Mouse (Mus musculus) CH12F3 (cell line): ENCODE results near the gene Sae1.

Source experiments
- in situ Hi-C: fragments of 300-500 bp; cut with MboI; formaldehyde crosslinking; loops from 2 replicates; pipeline ENCODE4 v1.14.3; 2020; ENCODE audit warnings: low sequenced_read_pairs

Sae1 gene

GRCm38 (mm10) chr7:16364319-16364718 lies 23.3 kb downstream of the Sae1 start:
- in situ Hi-C loops = no loop called here

DNA sequence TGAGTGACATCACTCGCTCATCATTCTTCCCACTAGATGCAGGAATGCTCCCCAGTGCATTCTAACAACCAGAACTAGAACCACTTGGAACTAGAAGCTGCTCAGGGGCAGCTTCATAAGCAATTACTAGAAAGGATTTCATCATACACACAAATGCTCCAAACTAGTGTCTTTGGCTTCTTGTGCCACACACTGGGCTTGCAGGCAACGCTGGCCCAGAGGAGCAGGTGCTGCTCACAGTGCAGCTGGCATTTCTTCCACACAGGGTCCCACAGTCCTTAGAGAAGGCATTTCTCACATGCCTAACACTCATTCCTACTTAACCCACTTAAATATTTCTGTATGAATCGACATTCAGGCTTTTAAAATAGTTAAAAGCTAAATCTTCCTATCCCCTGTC lies 30.0 kb downstream of the Sae1 start:
- in situ Hi-C loops = no loop called here

GRCm38 (mm10) chr7:16355854-16356594 lies 31.6 kb downstream of the Sae1 start:
- in situ Hi-C loops = no loop called here

DNA sequence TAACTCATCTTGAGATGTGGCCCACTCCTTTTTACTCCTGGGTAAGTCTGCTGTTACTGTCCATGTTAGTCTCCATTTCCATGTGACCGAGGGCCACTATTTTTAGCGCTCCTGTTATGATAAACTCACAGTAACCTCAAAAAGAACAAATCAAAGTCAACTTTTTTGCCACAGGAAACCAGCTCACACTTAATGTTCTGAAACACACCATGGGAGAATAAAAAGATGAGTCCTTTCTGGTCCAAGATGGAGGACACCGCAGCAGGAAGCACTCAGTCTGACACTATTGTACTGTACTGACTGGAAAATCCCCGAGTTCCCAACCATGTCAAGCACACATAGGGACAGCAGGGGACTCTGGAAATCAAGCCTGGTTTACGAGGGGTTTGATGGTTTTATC lies 37.6 kb downstream of the Sae1 start:
- in situ Hi-C loops = no loop called here

DNA sequence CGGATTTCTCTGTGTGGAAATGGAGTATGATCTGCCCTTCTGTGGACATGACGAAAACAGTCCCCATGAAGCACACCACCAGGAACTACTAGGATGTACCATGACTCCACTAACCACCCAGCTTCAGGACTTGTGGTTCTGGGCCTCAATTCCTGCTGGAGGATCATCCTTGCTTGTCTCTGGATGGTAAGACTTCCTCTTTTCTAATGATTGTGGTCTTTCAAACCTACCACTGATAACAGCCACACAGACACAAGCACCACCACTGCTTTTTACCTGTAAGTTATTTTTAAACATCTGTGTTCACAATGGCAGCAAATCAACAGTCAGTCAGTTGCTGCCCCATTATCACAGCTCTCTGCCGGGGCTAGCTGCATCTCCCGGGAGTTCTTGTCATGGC lies 42.3 kb downstream of the Sae1 start:
- in situ Hi-C loops = no loop called here

DNA sequence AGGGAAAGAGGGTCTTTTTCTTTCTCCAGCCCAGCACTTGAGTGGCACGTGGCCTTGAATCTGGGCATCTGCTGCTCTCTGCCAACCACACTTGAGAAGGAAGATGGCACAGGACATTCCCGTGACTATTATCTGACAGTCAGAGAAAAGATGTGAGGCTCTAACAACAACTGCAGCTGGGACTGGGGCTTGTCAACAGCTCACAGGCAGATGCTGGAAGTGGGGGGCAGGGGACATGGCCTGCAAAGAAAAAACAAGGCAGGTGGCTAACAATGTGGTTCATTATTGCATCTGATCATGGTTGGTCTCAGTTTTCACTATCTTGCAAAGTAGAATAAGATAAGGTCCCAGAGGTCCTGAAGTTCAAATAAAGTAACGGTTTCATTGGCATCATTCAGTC lies 43.0 kb downstream of the Sae1 start:
- in situ Hi-C loops = no loop called here

DNA sequence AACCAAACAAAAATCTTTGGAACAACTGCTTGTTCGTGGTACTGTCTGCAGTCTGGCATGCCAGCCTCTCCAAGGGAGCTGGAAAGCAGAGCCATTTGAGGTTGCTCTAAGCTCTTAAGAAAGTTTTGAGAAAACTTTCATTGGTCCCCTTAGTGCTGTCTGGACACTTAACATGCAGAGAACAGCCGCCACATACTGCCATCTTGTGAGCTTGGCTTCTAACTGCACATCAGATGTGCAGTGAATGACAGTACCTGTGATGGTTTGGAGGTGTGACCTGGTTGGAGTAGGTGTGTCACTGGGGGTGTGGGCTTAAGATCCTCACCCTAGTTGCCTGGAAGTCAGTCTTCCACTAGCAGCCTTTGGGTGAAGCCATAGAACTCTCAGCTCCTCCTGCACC lies 49.9 kb downstream of the Sae1 start:
- in situ Hi-C loops = no loop called here

DNA sequence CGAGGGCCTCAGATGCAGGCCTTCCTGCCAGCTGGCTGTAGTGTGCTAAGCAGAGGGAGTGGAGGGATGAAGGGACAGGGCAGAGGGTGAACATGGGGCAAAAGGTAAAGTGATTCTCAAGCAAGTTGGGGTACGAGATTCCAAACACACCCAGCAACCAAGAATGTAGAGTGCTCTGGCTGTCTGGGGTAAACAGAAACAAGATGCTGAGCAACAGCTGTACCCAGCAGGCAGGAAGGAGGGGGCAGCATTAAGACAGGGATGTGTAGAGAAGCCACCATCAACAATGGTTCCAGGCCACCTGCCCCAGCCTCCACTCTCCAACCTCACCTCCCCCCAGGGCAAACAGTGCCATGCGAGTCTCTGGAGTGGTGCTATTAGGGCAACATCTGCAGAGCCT lies 58.5 kb downstream of the Sae1 start:
- in situ Hi-C loops = no loop called here

DNA sequence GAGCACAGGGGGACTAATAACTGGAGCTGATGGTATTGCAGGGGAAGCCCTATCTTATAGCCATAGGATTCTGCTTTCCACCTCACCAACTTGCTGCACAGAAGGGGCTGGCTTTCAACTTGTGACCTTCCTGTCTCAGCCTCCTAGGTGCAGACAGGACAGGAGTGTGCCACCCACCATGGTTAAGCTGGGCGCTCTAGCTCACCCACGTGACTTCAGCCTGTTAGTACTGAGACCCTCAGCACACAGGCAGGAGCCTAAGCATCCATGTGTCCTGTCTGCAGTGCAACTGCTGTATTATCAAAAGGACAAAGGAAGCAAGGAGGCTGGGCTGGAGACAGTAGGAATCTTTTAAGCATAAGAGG lies 61.0 kb downstream of the Sae1 start:
- in situ Hi-C loops = no loop called here

DNA sequence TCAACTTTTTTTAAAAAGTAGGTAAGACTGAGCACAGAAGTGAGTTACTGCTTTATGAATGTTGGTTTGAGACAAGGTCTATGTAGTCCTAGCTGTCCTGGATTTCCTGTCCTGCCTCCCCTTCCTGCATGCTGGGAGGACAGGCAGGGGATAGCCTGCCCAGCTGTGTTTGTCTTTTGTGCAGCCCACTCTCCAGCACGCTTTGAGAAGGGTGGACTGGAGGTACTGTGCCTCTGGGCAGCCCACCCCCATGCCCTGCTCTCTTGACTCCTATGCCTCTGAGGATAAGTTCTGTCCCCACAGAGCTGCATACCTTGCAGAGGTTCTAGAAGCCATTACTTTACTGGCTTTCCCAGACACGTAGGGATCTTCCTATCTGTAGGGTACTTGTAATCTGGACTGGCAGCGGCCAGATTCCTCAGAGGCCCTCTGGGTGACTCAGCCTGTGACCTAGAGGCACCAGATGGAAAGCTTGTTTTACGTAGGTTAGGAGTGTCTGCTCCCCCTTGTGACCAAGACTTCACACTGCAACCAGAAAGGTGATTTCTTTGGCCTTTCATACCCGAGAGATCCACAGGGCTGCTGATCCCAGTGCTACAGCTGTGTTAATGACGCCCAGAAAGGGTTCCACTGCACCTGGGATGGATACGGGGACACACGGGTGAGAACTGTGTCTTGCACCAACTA lies 61.5 kb downstream of the Sae1 start:
- in situ Hi-C loops = no loop called here

DNA sequence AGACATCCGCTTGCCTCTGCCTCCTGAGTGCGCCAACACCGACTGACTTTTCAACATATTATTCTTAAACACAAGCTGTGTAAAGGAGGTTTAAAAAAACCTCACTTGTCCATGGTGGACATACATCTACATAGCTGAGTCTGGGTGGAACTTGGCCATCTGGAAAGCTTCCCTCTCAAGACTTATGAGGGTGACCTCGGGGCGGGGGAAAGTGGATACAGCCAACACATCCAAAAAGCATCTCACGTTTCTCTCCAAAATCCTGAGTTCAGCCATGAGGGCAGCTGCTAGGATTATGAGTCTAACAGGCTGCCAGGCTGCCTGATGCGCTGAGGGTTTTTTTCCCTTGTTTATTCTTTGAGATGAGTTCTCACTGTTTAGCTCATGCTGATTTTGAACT lies 62.9 kb downstream of the Sae1 start:
- in situ Hi-C loops = no loop called here

DNA sequence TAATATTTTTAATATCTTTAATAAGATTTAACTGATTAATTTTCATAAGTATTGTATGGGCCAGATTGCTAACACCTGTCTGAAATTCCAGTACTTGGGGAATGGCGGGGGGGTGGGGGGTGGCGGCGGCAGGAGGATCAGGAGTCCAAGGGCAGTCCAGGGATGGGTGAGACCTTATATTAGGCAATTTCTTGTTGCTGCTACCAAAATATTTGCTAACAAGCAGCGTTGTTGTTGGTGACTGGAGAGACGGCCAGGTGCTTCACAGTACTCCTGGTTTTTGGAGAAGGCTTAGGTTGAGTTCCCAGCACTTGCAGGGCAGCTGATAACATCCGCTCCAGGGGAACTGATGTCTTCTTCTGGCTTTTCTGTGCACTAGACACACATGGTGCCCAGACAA lies 67.1 kb downstream of the Sae1 start:
- in situ Hi-C loops = no loop called here

- in situ Hi-C loops = no loop called here
These were observed 68.4 kb downstream of the Sae1 start for GRCm38 (mm10) chr7:16319216-16319615.

- in situ Hi-C loops = no loop called here
These were observed 70.5 kb downstream of the Sae1 start for GRCm38 (mm10) chr7:16317094-16317493.

GRCm38 (mm10) chr7:16315222-16315759 lies 72.3 kb downstream of the Sae1 start:
- in situ Hi-C loops = no loop called here

DNA sequence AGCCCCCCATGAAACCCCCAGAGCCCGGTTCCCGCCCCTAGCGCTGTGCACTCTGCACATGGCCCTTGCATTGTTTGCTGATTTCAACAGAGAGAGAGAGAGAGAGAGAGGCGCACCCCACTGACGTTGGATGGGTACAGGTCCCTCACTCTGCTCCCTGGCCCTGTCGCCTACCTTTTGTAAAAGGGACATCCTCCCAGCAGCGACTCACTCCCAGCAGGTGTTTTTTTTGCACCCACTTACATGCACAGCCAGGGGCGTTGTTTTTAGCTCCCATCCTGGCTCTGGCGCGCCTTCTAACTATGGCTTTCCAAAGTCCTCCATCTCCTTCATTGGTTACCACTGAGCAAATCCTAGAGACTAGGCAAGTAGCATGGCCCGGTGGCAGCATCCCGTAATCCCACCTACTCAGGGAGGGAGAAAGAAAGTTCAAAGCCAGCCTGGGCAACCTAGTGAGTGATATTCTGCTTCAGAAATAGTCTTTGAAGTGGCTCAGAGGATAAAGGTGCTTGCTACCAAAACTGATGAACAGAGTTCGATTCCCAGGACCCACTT lies 73.3 kb downstream of the Sae1 start:
- in situ Hi-C loops = no loop called here

GRCm38 (mm10) chr7:16313481-16314220 lies 74.0 kb downstream of the Sae1 start:
- in situ Hi-C loops = no loop called here

DNA sequence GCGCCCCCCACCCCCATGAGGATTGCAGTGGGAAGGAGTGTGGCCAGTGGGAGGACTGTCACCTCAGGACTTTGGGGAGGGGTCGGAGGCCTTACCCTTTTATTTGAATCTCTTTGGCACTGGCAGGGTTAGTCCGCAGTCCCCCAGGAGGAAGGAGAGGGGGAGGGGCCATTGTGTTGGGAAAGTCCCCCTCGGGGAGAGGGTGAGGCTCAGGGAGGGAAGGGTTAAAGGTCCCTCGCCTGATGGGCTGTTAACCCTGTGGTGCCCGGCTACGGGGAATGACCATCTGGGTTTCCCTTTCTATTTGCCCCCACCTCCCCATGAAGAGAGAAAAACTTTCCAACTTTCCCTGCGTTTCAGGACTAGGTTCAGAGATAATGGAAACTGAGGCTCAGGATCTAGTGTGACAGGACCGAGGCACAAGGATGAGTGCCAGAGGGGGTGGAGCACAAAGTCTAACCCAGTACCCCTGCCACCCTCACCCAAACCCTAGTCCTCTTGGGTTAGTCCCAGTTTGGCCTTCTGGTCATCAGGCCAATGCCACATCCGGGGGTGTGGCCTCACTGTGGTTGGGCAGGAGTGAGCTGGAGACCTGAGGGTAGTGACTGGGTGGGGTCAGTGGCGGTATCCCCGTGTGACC lies 74.8 kb downstream of the Sae1 start:
- in situ Hi-C loops = no loop called here

GRCm38 (mm10) chr7:16312011-16312671 lies 75.5 kb downstream of the Sae1 start:
- in situ Hi-C loops = no loop called here

DNA sequence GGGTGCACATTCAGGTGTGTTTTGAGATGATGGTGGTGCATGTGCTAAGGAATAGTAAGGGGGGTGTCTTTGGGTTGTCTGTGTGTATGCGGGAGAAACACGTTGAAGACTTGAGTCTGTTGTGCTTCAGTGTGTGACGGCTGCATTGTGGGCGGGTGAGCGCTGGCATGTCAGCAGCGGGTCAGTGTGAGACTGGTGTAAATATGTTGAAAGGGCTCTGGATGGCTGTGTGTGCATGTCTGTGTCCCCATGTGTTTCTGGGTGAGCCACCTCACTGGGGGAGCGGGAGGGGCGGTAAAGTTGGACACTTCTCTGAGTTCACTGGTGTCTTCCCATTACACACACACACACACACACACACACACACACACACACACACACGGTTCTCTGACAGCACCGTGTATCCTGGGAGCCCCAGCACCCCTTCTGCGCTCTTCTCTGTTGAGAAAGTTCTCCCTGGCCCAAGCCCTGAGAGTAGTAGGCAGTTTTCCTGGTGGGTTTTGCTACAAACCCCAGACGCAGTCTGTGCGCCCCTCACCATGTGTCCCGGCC lies 76.1 kb downstream of the Sae1 start:
- in situ Hi-C loops = no loop called here
